Mouse (Mus musculus): ENCODE data around the gene Ube2g1.

Gene Ube2g1

GRCm38 (mm10) chr11:72606694-72607407, at the start of gene Ube2g1:
Ube2g1 (plus strand) TSS chr11:72607283.
- peak; percentile 98 to 99 for DNase-seq

GRCm38 (mm10) chr11:72558155-72558554, 48.9 kb upstream of the Ube2g1 start:
- no peak for DNase-seq

GRCm38 (mm10) chr11:72560661-72561060, 46.4 kb upstream of the Ube2g1 start:
- DNase-seq, result no peak

- peak in 1 of 2 experiments; percentile 48 for DNase-seq
Observed at GRCm38 (mm10) chr11:72564232-72564807, 42.8 kb upstream of the Ube2g1 start.

GRCm38 (mm10) chr11:72566304-72566703, 40.8 kb upstream of the Ube2g1 start:
- no peak for DNase-seq

GRCm38 (mm10) chr11:72566816-72567338, 40.2 kb upstream of the Ube2g1 start:
- DNase-seq, result peak; percentile 14 to 24

GRCm38 (mm10) chr11:72569051-72569450, 38.0 kb upstream of the Ube2g1 start:
- DNase-seq, result peak; percentile 49 to 65

GRCm38 (mm10) chr11:72569671-72570318, 37.3 kb upstream of the Ube2g1 start:
- peak in 1 of 2 experiments; percentile 5 for DNase-seq

- peak; percentile 87 to 89 for DNase-seq
Observed at GRCm38 (mm10) chr11:72570319-72570979, 36.6 kb upstream of the Ube2g1 start.

GRCm38 (mm10) chr11:72573819-72574218, 33.3 kb upstream of the Ube2g1 start:
- DNase-seq, result peak; percentile 47 to 60

- DNase-seq, result peak; percentile 28 to 34
Observed at GRCm38 (mm10) chr11:72576111-72576465, 31.0 kb upstream of the Ube2g1 start.

GRCm38 (mm10) chr11:72576466-72577351, 30.4 kb upstream of the Ube2g1 start:
- DNase-seq, result peak; percentile 34 to 53

- no peak for DNase-seq
Observed at GRCm38 (mm10) chr11:72578471-72578870, 28.6 kb upstream of the Ube2g1 start.

- no peak for DNase-seq
Observed at GRCm38 (mm10) chr11:72581609-72582447, 25.3 kb upstream of the Ube2g1 start.

GRCm38 (mm10) chr11:72582448-72582705, 24.7 kb upstream of the Ube2g1 start:
- DNase-seq, result no peak

GRCm38 (mm10) chr11:72583092-72583491, 24.0 kb upstream of the Ube2g1 start:
- no peak for DNase-seq

- no peak for DNase-seq
Observed at GRCm38 (mm10) chr11:72586570-72586969, 20.5 kb upstream of the Ube2g1 start.

GRCm38 (mm10) chr11:72587537-72588233, 19.4 kb upstream of the Ube2g1 start:
- DNase-seq, result peak in 1 of 2 experiments; percentile 16

- DNase-seq, result no peak
Observed at GRCm38 (mm10) chr11:72595010-72595737, 11.9 kb upstream of the Ube2g1 start.

GRCm38 (mm10) chr11:72597780-72598179, 9.3 kb upstream of the Ube2g1 start:
- no peak for DNase-seq

All from kidney, postnatal 4 days (tissue).